Mouse (Mus musculus) embryonic fibroblast, embryonic 13.5 days (primary cell): ENCODE results near the gene Hapln3. TPM values are rescaled to one million over a fixed set of nuclear protein-coding genes. Genes with fewer than 3 reads are reported as not detected.
A peak's percentile ranks its signal among the peaks of the same experiment; 100 is the strongest.

ENCODE experiments used
- H3K27ac ChIP-seq: 2 replicates; pipeline ENCODE4 v1.5.1; 2012; ENCODE audit warnings: low read length, control low read depth, inconsistent platforms; ENCODE audit not compliant: insufficient read depth
- H3K4me1 ChIP-seq: 2 replicates; pipeline ENCODE4 v1.6.1; 2011; ENCODE audit warnings: low read length; ENCODE audit not compliant: control insufficient read depth, insufficient read depth
- H3K4me3 ChIP-seq: 2 replicates; pipeline ENCODE4 v1.5.1; 2011; ENCODE audit warnings: mild to moderate bottlenecking, control low read depth, low read length; ENCODE audit not compliant: insufficient read depth
- CTCF ChIP-seq: IDR thresholded peaks from 2 replicates; pipeline ENCODE4 v1.5.1; 2011; ENCODE audit warnings: mild to moderate bottlenecking, control low read depth, low read length, moderate library complexity, borderline replicate concordance; ENCODE audit not compliant: insufficient read depth
- POLR2A ChIP-seq: IDR thresholded peaks from 2 replicates; pipeline ENCODE4 v1.6.1; 2011; ENCODE audit warnings: low read depth, mild to moderate bottlenecking, control low read depth, low read length, moderate library complexity
- polyA plus RNA-seq: library from polyadenylated mRNA; stranded (reverse); fragments of >200 nt; gene quantifications from 2 replicates; pipeline ENCODE4 v1.2.4, GENCODE M21; 2011; ENCODE audit warnings: low read depth; ENCODE audit not compliant: missing spikeins, insufficient read length

The Hapln3 gene
- polyA plus RNA-seq, 1 experiment = 0.63 TPM

DNA sequence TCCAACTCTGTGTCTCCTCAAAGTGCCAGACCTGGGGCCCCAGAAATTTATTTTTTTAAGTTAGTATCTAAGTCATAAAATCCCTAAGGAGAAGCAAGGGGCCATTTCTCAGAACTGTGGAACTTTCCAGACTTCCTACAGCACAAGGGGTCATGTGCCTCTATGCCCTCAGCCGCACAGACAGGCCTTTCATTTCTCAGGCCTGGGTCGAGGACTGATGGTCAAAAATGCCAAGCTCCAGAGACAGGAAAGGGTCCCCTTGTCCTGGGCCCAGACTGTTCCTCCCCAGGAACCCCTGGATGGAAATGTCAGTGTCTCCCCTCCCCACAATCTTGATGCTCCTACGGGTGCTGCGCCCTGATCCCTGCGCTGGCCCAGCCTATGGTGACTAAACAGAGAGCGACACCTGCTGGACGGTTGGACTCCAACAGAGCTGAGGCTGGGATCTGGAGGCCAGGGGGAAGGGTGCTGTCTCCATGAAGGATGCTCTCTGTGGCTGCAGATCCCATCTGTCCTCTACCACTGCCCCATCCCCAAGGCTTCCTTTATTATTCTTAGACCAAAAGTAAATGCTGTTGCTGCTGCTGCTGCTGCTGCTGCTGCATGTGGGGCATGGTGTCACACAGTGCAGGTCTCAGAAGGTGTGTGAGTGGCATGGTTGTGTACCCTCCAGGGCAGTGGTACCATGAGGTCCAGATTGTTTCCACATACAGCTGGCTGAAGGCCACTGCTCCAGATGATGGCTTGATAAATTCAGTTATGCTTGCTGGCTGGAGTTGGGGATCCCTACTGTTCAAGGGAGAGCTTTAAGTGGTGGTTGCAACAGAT is 50.0 kb downstream of the Hapln3 start:
- Histone ChIP-seq H3K4me1 (no peaks in the 10 kb centered on the region), H3K27ac (no peak overlapping the region), H3K4me3 (no peak overlapping the region)
- peak; percentile 96 for TF ChIP-seq CTCF
- TF ChIP-seq POLR2A = no peak

GRCm38 (mm10) chr7:79079212-79079611 is 51.6 kb downstream of the Hapln3 start:
- TF ChIP-seq POLR2A = no peak
- TF ChIP-seq CTCF = no peak
- Histone ChIP-seq H3K4me1 (no peaks in the 10 kb centered on the region), H3K27ac (no peak overlapping the region), H3K4me3 (no peak overlapping the region)

- Histone ChIP-seq H3K4me1 (no peaks in the 10 kb centered on the region), H3K27ac (no peak overlapping the region), H3K4me3 (no peak overlapping the region)
- TF ChIP-seq POLR2A = no peak
- TF ChIP-seq CTCF = no peak
Observed at GRCm38 (mm10) chr7:79068231-79068630, 62.6 kb downstream of the Hapln3 start.

- Histone ChIP-seq H3K27ac (no peak overlapping the region), H3K4me1 (no peaks in the 10 kb centered on the region), H3K4me3 (no peak overlapping the region)
- TF ChIP-seq CTCF (no peak), POLR2A (no peak)
Observed at GRCm38 (mm10) chr7:79067466-79067865, 63.4 kb downstream of the Hapln3 start.

Other genes with a start within 250 kb of the Hapln3 start
- gene Aen, start 235.2 kb downstream of the Hapln3 start, polyA plus RNA-seq = 90.3 and 122 TPM in 2 replicates
- 7.3 and 9.9 TPM in 2 replicates for gene Isg20, start 217.6 kb downstream of the Hapln3 start, polyA plus RNA-seq
- 4.5 and 10.4 TPM in 2 replicates for gene Acan, start 77.5 kb downstream of the Hapln3 start, polyA plus RNA-seq
- 217 and 303 TPM in 2 replicates for gene Mfge8, start 18.0 kb upstream of the Hapln3 start, polyA plus RNA-seq
- 80.4 and 80.5 TPM in 2 replicates for gene Abhd2, start 142.2 kb upstream of the Hapln3 start, polyA plus RNA-seq